Mouse (Mus musculus): ENCODE measurements around the gene Zfx.

Gene Zfx

DNA sequence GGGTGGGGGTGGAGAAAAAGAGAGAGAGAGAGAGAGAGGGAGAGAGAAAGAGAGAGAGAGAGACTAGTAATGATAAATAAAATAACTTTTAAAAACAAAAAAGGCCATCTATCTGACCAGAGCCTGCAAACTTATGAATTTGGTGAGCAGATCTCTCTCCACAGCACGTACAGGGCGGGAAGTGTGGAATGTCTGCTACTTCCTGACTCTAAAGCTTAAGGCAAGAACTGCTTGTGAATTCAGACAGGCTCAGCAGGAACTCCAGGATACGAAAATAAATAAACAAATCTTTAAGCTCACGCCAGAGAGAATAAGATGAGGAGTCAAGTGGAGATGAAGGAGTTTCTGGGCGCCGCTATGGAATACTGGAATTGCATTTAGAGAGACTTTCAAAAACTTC, 64.8 kb downstream of the Zfx start:
- no peak for DNase-seq

DNA sequence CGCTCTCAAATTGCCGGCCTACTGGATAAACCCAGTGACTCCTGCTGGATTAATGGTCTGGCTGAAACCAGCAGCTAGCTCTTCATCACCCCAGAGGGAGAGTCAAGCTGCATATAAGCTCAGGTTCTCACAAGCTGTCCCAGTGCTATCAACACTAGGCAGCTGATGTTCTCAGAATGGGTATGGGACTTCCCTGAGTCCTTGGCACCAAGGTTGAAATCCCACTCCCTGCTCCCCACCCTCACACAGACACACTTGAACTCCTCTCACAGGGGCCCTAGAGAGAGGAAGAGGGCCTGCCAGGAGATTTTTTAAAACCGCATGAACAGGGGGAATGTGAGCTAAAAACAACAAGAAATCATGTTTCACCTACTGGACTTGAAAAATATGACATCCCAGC, 74.5 kb downstream of the Zfx start:
- DNase-seq, result no peak

DNA sequence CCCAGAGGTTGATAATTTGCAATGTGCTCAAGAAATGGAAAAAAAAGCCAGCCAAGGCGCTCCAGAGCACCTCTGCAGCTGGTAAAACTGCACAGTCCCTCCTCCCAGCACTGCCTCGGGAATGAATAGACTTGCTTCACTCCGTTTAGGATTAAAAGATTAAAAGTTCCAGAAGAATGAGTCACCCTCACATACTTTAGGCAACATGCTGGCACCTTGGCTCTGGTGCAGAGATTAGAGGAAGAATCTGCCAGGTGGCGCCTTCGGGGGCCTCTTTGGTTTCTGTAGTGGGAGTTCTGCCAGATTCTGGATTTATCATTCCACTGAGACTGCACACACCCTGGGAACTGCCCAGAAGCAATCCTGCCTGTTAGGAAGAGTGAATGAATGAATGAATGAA, 75.5 kb downstream of the Zfx start:
- no peak for DNase-seq

DNA sequence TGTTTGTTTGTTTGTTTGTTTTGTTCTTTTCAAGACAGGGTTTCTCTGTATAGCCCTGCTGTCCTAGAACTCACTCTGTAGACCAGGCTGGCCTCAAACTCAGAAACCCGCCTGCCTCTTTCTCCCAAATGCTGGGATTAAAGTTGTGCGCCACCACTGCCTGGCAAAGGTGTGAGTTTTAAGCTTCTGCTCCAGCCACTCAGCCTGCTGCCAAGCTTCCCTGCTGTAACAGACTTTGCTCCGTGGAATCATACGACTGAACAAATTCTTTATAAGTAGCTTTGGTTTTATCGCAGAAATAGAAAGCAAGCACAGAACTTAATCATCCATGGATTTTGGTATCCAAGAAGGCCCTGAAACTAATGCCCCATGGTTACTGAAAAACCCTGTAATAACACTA, 76.1 kb downstream of the Zfx start:
- no peak for DNase-seq

DNA sequence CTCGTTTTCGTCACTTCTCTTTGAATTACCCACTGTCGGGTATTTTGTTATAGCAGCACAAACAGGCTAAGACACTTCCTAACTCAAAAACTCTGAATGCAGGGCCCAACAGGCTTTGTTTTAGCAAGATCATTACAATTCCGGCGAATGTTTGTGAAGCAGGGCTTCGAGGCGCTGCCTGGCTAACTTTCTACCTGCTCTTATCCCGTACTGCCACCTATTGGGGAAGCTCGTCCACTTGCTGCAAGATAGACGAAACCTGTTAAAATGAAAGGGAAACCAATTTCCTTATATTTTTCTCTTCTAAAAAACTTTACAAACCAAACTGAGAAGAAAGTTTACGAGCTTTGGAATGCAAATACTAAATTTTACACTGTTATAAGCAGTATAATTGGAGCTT, 90.6 kb downstream of the Zfx start:
- peak; percentile 46 for DNase-seq

DNA sequence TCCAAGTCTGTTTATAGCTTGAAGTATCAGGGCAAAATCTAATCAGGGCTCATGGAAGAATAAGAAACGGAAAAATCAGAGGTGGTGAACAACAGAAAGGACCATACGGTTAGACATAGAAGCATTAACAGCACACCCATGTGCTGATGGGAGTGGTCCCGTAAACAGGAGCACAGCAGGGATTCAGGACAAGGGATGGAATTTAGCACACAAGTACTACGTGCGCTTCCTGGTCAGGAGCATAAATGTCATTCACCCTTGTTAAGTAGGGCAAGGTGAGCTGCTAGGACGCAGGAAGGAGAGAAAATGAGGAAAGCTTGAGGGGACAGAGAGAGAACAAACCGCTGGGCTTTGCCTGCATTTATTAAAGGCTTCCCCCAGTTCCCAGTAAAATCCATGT, 93.4 kb downstream of the Zfx start:
- DNase-seq, result no peak

Measured in thymus, postnatal 14 days (tissue).